Mouse (Mus musculus) heart, adult 8-10 months (tissue): ENCODE measurements around the gene Ttyh3. TPM values are rescaled to one million over a fixed set of nuclear protein-coding genes. Genes with fewer than 3 reads are reported as not detected.

Source experiments
- DNase-seq: peaks from one replicate; pipeline ENCODE4 v3.0.0; 2022; ENCODE audit warnings: low spot score
- total RNA-seq, 4 experiments: library from RNA; stranded (reverse); gene quantifications; 2 replicates each; pipeline ENCODE4 v1.2.4; 2022

The Ttyh3 gene
- total RNA-seq, 4 experiments from 2014 or later = 8.8 to 11.5 (median 9.9) TPM

GRCm38 (mm10) chr5:140609511-140610272 lies 39.1 kb downstream of the Ttyh3 start:
- DNase-seq = no peak

- DNase-seq = no peak
These were observed 40.2 kb downstream of the Ttyh3 start for GRCm38 (mm10) chr5:140608634-140609015.

GRCm38 (mm10) chr5:140607836-140608633 lies 40.8 kb downstream of the Ttyh3 start:
- no peak for DNase-seq

- DNase-seq = peak; percentile 95
These were observed 41.6 kb downstream of the Ttyh3 start, which contains the start of gene Lfng for GRCm38 (mm10) chr5:140607001-140607835. Gene Lfng (plus strand): TSS chr5:140607320.

GRCm38 (mm10) chr5:140606386-140606785 lies 42.4 kb downstream of the Ttyh3 start:
- no peak for DNase-seq

GRCm38 (mm10) chr5:140605228-140605627 lies 43.6 kb downstream of the Ttyh3 start:
- no peak for DNase-seq

- DNase-seq = no peak
These were observed 44.4 kb downstream of the Ttyh3 start for GRCm38 (mm10) chr5:140604386-140604785.

- no peak for DNase-seq
These were observed 46.3 kb downstream of the Ttyh3 start for GRCm38 (mm10) chr5:140602540-140602939.

- no peak for DNase-seq
These were observed 47.1 kb downstream of the Ttyh3 start for GRCm38 (mm10) chr5:140601712-140602111.

GRCm38 (mm10) chr5:140599939-140600338 lies 48.9 kb downstream of the Ttyh3 start:
- no peak for DNase-seq

GRCm38 (mm10) chr5:140597787-140598186 lies 51.0 kb downstream of the Ttyh3 start:
- DNase-seq = no peak

GRCm38 (mm10) chr5:140596927-140597588 lies 51.8 kb downstream of the Ttyh3 start:
- DNase-seq = peak; percentile 50

- no peak for DNase-seq
These were observed 52.4 kb downstream of the Ttyh3 start for GRCm38 (mm10) chr5:140596426-140596825.

GRCm38 (mm10) chr5:140594846-140595245 lies 54.0 kb downstream of the Ttyh3 start:
- DNase-seq = no peak

GRCm38 (mm10) chr5:140589082-140589774 lies 59.6 kb downstream of the Ttyh3 start:
- DNase-seq = no peak

GRCm38 (mm10) chr5:140583732-140584368 lies 65.0 kb downstream of the Ttyh3 start:
- DNase-seq = no peak

- no peak for DNase-seq
These were observed 65.7 kb downstream of the Ttyh3 start for GRCm38 (mm10) chr5:140582995-140583731.

- no peak for DNase-seq
These were observed 67.3 kb downstream of the Ttyh3 start for GRCm38 (mm10) chr5:140581569-140581968.

- no peak for DNase-seq
These were observed 69.1 kb downstream of the Ttyh3 start for GRCm38 (mm10) chr5:140579771-140580170.
